Mouse (Mus musculus) MEL (cell line): ENCODE results near the gene Ugt1a2.

Source experiments
- CTCF ChIP-seq, 3 experiments: IDR thresholded peaks in 2 of 3; conservative IDR thresholded peaks in 1 of 3; 2 replicates each; pipeline ENCODE4 v1.5.1; 2011 to 2012; ENCODE audit warnings: low read length in 3 of 3, low read depth in 2 of 3, mild to moderate bottlenecking in 2 of 3, improper control_type of control experiment in 1 of 3, inconsistent platforms in 1 of 3, mixed read lengths in 1 of 3, moderate library complexity in 1 of 3; ENCODE audit not compliant: control insufficient read depth in 1 of 3, insufficient read depth in 1 of 3, poor library complexity in 1 of 3, severe bottlenecking in 1 of 3
- EP300 ChIP-seq, 2 experiments: IDR thresholded peaks; 2 replicates each; pipeline ENCODE4 v1.6.1; 2011; ENCODE audit warnings: improper control_type of control experiment in 2 of 2, low read length in 2 of 2, low read depth in 1 of 2, mild to moderate bottlenecking in 1 of 2
- MYB ChIP-seq: IDR thresholded peaks from 2 replicates; pipeline ENCODE4 v1.6.1; 2011; ENCODE audit warnings: mild to moderate bottlenecking, low read depth, low read length, improper control_type of control experiment
- MYC ChIP-seq: IDR thresholded peaks from 2 replicates; pipeline ENCODE4 v1.6.1; 2011; ENCODE audit warnings: low read depth, mild to moderate bottlenecking, low read length, improper control_type of control experiment, moderate library complexity
- TAL1 ChIP-seq: IDR thresholded peaks from 2 replicates; pipeline ENCODE4 v1.6.1; 2012; ENCODE audit warnings: mild to moderate bottlenecking, inconsistent platforms, low read length, moderate library complexity, mixed read lengths
- ZKSCAN1 ChIP-seq: IDR thresholded peaks from 2 replicates; pipeline ENCODE4 v1.6.1; 2012; ENCODE audit warnings: low read depth, mild to moderate bottlenecking, inconsistent platforms, low read length, improper control_type of control experiment, moderate library complexity
- ZNF384 ChIP-seq: IDR thresholded peaks from 2 replicates; pipeline ENCODE4 v1.6.1; 2012; ENCODE audit warnings: low read depth, mild to moderate bottlenecking, inconsistent platforms, low read length, improper control_type of control experiment

DNA sequence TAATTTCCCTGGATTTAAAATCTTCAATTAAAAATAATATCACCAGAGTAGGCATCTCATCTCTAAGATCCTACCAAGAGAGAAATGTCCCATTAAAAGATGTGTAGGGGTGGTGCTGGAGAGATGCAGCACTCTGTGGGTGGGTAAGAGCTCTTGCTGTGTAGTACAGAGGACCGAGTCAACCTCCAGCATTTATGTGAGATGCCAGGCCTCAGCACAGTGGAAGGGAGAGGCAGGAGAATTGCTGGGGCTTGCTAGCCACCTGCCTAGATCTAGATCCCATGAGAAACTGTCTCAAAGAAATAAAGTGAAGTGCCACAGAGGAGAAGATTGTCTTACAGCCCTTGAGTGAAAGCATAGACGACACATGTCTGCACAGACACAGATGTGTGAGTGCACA, 16.1 kb downstream of the Ugt1a2 start:
- TF ChIP-seq ZNF384 (no peak), MYC (no peak), CTCF (IDR thresholded peaks at IDR 0.05 in 2 of 3, conservative IDR thresholded peaks at IDR 0.05 in 1 of 3; ENCODE audit: control insufficient read depth in 1 of 3, insufficient read depth in 1 of 3, low read depth in 2 of 3, low read length in 3 of 3, poor library complexity in 1 of 3, severe bottlenecking in 1 of 3) (no peak), TAL1 (no peak), EP300 (IDR thresholded peaks at IDR 0.05; ENCODE audit: low read depth in 1 of 2, low read length in 2 of 2) (no peak), ZKSCAN1 (no peak), MYB (no peak)
